In the genomic region with DNA sequence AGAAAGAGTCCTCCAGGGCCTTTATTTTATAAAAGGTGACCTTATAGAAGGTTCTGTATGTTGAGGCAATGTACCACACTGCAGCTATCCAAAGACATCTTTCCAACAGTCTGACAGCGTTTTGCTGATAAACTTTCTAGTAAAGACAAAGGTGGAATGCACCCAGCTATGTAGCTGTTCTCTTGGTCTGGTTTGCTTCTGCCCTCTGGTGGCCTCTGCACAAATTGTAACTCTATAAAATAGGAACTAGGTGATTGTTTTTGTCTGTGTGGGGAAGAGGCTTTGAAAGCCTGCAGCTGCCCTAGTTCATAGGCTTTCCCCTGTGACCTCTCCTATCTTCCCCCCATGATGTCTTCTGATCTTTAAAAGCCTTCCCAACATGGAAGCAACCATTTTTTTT, we compare ENCODE assay signal across 8 mouse cellular contexts. TPM values are rescaled to one million over a fixed set of nuclear protein-coding genes. Genes with fewer than 3 reads are reported as not detected.
A peak's percentile ranks its signal among the peaks of the same experiment; 100 is the strongest.
DNase-seq lines count a peak whose midpoint lies in the region; ATAC-seq and TF ChIP-seq lines count a peak whose summit lies in the region.

No protein-coding gene starts in this region.

- in situ Hi-C loops in Patski (cut with MboI; ENCODE audit: low pct_unique_long_range_greater_than_20kb): loop anchor here (10.0 kb wide), 2 partner anchors 310 to 610 kb away; no protein-coding TSS in a partner anchor

- TF ChIP-seq CTCF in Patski (IDR thresholded peaks at IDR 0.05): peak; percentile 90

- DNase-seq in 3134 (ENCODE audit: extremely low read depth, insufficient read length, low spot score) (peak; percentile 25), Patski (ENCODE audit: low read depth, low spot score) (peak; percentile 10)
- peak; percentile 46 to 67 for DNase-seq in cerebellum, postnatal 36 days
- peak; percentile 33 for DNase-seq in gastrocnemius, postnatal 14 days
- DNase-seq in kidney, adult 8-10 months: peak; percentile 41 to 56
- DNase-seq in limb, embryonic 10.5 days (ENCODE audit: low spot score): peak; percentile 33

- ATAC-seq in Patski: peak; percentile 71
- peak; percentile 91 for ATAC-seq in midbrain, embryonic 15.5 days (replicated peaks)
- ATAC-seq in stomach, embryonic 15.5 days (ENCODE audit: insufficient read depth, low FRiP score, low read depth): 0 out of 2 replicates have a peak, but pooled peaks have one; percentile 47

- POLR2A ChIA-PET in Patski (lab: Charles Lee): no interaction called here

- CTCF ChIA-PET in Patski (lab: Charles Lee): interaction anchor here (0.6 to 1.6 kb wide), 7 partner anchors 11 to 169 kb away, joined by 3 to 5 read pairs (median 4); no protein-coding TSS in a partner anchor

- H3K36me3 ChIP-seq in limb, embryonic 10.5 days: no peaks in the 10 kb centered on the region
- no peaks in the 10 kb centered on the region for H3K36me3 ChIP-seq in midbrain, embryonic 15.5 days (replicated peaks)
- no peaks in the 10 kb centered on the region for H3K36me3 ChIP-seq in stomach, embryonic 15.5 days

- no peak overlapping the region for H3K4me3 ChIP-seq in limb, embryonic 10.5 days
- no peak overlapping the region for H3K4me3 ChIP-seq in midbrain, embryonic 15.5 days
- H3K4me3 ChIP-seq in stomach, embryonic 15.5 days (replicated peaks): no peak overlapping the region

- WGBS in limb, embryonic 10.5 days: 26% methylated on average over 1 of the region's 1 CpGs
- 11% methylated on average over 1 of the region's 1 CpGs for WGBS in midbrain, embryonic 15.5 days
- WGBS in stomach, embryonic 15.5 days: 0% methylated on average over 1 of the region's 1 CpGs

- no peaks in the 10 kb centered on the region for H3K9me3 ChIP-seq in limb, embryonic 10.5 days (replicated peaks)
- H3K9me3 ChIP-seq in midbrain, embryonic 15.5 days: no peaks in the 10 kb centered on the region
- H3K9me3 ChIP-seq in stomach, embryonic 15.5 days: no peaks in the 10 kb centered on the region

- no peaks in the 10 kb centered on the region for H3K4me1 ChIP-seq in limb, embryonic 10.5 days
- no peaks in the 10 kb centered on the region for H3K4me1 ChIP-seq in midbrain, embryonic 15.5 days
- no peaks in the 10 kb centered on the region for H3K4me1 ChIP-seq in stomach, embryonic 15.5 days

- no peak overlapping the region for H3K9ac ChIP-seq in midbrain, embryonic 15.5 days
- H3K9ac ChIP-seq in stomach, embryonic 15.5 days: no peak overlapping the region

- H3K27me3 ChIP-seq in Patski: no peaks in the 10 kb centered on the region
- H3K27me3 ChIP-seq in limb, embryonic 10.5 days (ENCODE audit: low read depth, poor library complexity, severe bottlenecking): no peaks in the 10 kb centered on the region
- peaks cover 3% of the 10 kb centered on the region for H3K27me3 ChIP-seq in midbrain, embryonic 15.5 days (replicated peaks)
- H3K27me3 ChIP-seq in stomach, embryonic 15.5 days (replicated peaks): no peaks in the 10 kb centered on the region

- intact Hi-C loops in gastrocnemius, postnatal 14 days (cut with DNase I; ENCODE audit: low total_unique reads): no loop called here

- no peak overlapping the region for H3K4me2 ChIP-seq in midbrain, embryonic 15.5 days
- H3K4me2 ChIP-seq in stomach, embryonic 15.5 days: no peak overlapping the region

- no peak overlapping the region for H3K27ac ChIP-seq in limb, embryonic 10.5 days
- H3K27ac ChIP-seq in midbrain, embryonic 15.5 days: no peak overlapping the region
- no peak overlapping the region for H3K27ac ChIP-seq in stomach, embryonic 15.5 days

RNA-seq across cellular contexts. Expression of a gene that starts 59.7 kb away (rescaled TPM):
- polyA plus RNA-seq in Patski (2021): 0.65 TPM
- 1 to 10 TPM; 2.1 TPM for total RNA-seq in gastrocnemius, postnatal 14 days (2021)
- polyA plus RNA-seq in limb, embryonic 10.5 days (2016; fragmentation: Nextera tagmentation; extraction: Ambion mirVana): 0.04 and 0.10 TPM in 2 replicates
- polyA plus RNA-seq in midbrain, embryonic 15.5 days (2015; fragmentation: Nextera tagmentation; extraction: Ambion mirVana): 0.72 and 0.74 TPM in 2 replicates
- 0.06 TPM in 2 replicates for polyA plus RNA-seq in stomach, embryonic 15.5 days (2015; fragmentation: Nextera tagmentation; extraction: Ambion mirVana)
